Mouse (Mus musculus): ENCODE data around the gene Nppc. TPM values are rescaled to one million over a fixed set of nuclear protein-coding genes. Genes with fewer than 3 reads are reported as not detected.

Gene Nppc
- polyA plus RNA-seq, 1 experiment from 2014 or later: 13.8 TPM

DNA sequence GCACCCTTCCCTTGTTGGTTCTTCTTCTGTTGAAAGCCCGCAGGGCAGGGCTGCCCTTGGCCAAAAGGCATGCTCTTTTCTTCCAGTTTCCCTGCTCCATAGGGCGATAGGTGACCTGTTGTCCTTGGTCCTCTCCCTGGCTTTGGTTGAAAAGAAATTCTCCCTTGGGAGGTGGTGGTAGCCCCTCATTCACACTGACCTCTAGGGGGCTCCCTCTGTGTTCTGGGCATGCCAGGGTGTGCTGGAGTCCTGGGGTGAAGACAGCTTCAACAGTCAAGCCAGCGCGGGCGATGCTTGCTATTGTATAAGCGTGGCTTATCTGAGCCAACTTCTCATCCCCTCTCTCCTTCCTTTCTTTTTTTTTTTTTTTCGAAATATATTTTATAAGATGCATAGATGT, 26.6 kb upstream of the Nppc start:
- 57% methylated on average over 7 of the region's 7 CpGs for WGBS
- H3K4me3 ChIP-seq: no peak overlapping the region
- ATAC-seq (ENCODE audit: low FRiP score, low read depth): no peak
- H3K4me2 ChIP-seq (replicated peaks): no peak overlapping the region
- no peaks in the 10 kb centered on the region for H3K4me1 ChIP-seq
- no peak overlapping the region for H3K27ac ChIP-seq
- no peaks in the 10 kb centered on the region for H3K36me3 ChIP-seq
- H3K27me3 ChIP-seq (replicated peaks): no peaks in the 10 kb centered on the region
- H3K9me3 ChIP-seq: no peaks in the 10 kb centered on the region
- H3K9ac ChIP-seq: no peak overlapping the region

DNA sequence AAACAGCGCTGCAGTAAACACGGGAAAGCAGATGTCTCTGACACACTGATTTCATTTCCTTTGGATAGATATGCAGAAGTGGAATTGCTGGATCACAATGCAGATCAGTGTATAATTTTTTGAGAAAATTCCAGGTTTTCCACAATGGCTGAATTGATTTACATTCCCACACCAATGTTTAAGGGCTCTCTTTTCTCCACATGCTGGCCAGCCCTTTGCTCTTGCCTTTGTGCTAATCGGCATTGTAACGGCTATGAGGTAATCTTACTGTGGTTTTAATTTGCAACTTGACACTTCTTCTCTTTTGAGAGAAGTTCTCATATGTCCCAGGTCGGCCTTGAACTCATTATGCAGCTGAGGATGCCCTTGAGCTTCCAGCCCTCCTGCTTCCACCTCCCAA, 20.7 kb upstream of the Nppc start:
- Histone ChIP-seq H3K4me3 (no peak overlapping the region), H3K4me2 (replicated peaks) (no peak overlapping the region), H3K9me3 (no peaks in the 10 kb centered on the region), H3K27ac (no peak overlapping the region), H3K4me1 (no peaks in the 10 kb centered on the region), H3K27me3 (replicated peaks) (no peaks in the 10 kb centered on the region), H3K9ac (no peak overlapping the region), H3K36me3 (no peaks in the 10 kb centered on the region)
- 76% methylated on average over 5 of the region's 5 CpGs for WGBS
- no peak for ATAC-seq (ENCODE audit: low FRiP score, low read depth)

DNA sequence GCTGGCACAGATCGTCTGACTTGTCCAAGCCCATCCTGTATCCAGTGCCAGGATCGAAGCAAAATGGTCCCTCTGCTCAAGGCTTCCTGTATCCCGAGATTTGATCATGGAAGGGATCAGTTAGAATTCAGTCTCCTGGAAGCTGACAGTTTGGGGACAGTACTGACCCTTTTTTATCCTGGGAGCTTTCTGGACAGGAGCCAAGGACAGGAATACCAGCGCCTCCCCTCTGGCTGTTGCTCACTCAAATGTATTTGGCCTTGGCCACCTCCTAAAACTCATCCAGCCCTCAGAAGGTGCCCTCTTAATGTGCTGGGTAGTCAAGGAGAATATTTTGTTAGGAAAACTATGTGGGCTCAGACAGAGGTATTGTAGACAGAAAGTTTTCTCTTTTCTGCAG, 16.9 kb upstream of the Nppc start:
- Histone ChIP-seq H3K27ac (no peak overlapping the region), H3K9me3 (no peaks in the 10 kb centered on the region), H3K36me3 (no peaks in the 10 kb centered on the region), H3K4me3 (no peak overlapping the region), H3K9ac (no peak overlapping the region), H3K4me1 (no peaks in the 10 kb centered on the region), H3K4me2 (replicated peaks) (no peak overlapping the region), H3K27me3 (replicated peaks) (no peaks in the 10 kb centered on the region)
- no peak for ATAC-seq (ENCODE audit: low FRiP score, low read depth)
- WGBS: 90% methylated on average over 4 of the region's 4 CpGs

DNA sequence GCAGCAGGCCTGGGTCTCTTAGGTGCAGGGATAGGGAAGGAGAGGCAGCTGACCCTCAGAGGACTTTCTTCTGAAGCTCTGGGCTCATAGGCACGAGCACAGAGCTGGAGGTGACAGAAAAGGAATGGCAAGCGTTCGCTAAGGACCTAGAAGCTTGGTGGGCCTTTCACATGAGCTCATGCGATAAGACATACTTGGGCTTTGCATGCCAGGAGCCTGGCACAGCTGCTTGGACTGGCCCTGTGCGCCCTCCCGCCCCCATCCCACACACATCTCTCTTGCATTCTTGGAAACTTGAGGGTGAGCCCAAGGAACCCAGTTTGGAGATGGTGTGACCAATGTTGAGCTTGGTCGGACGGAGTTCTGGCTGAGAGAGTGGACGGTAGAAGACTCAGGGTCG, 8.3 kb upstream of the Nppc start:
- no peak overlapping the region for H3K4me3 ChIP-seq
- no peak overlapping the region for H3K9ac ChIP-seq
- no peaks in the 10 kb centered on the region for H3K27me3 ChIP-seq (replicated peaks)
- H3K27ac ChIP-seq: no peak overlapping the region
- H3K36me3 ChIP-seq: no peaks in the 10 kb centered on the region
- WGBS: 87% methylated on average over 10 of the region's 10 CpGs
- ATAC-seq (ENCODE audit: low FRiP score, low read depth): no peak
- no peak overlapping the region for H3K4me2 ChIP-seq (replicated peaks)
- no peaks in the 10 kb centered on the region for H3K9me3 ChIP-seq
- H3K4me1 ChIP-seq: no peaks in the 10 kb centered on the region

DNA sequence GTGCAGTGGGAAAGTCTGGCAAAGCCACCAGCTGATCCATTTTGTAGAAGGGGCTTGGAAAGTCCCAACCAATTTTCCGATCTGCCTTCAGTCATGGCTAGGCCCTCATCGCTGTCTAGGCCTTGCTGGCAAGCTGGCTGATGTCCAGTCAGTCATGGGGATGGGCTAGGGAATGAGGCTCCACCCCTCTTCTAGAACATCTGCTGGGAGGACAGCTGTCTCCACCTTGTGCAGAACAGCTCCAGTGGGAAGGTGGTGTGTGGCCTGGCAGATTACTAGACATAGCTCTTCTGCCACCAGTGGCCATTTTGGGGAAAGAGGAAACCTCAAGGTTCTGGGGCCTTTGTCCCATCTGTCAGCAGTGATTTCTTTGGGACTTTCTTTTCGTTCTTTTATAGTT, 7.3 kb upstream of the Nppc start:
- Histone ChIP-seq H3K27ac (no peak overlapping the region), H3K4me2 (replicated peaks) (no peak overlapping the region), H3K27me3 (replicated peaks) (no peaks in the 10 kb centered on the region; the same call in 1 of the 2 replicates), H3K36me3 (no peaks in the 10 kb centered on the region), H3K4me3 (no peak overlapping the region), H3K9me3 (no peaks in the 10 kb centered on the region), H3K9ac (no peak overlapping the region), H3K4me1 (no peaks in the 10 kb centered on the region)
- ATAC-seq (ENCODE audit: low FRiP score, low read depth): no peak
- WGBS: 89% methylated on average over 3 of the region's 3 CpGs

DNA sequence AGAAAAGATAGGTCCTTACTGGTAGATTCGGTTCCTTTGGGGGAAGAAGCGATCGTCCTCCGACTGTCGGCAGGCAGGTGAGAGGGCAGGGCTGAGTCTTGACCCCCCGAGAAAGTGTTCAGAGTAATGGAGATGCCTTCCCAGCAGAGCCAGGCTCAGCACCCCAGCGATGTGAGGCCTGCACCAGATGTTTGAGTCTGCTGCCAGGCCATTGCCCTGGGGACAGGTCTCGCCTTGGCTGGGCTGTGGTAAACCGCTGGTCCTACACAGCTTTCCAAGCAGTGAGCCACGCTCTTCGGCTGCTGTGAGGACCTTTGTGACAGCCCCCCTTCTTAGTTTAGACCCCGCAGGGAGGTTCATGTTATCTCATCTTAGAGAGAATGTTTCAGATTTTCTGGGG, 4.8 kb upstream of the Nppc start:
- Histone ChIP-seq H3K4me2 (replicated peaks) (no peak overlapping the region), H3K27me3 (replicated peaks) (peaks cover 12% of the 10 kb centered on the region), H3K4me1 (peaks cover under 1% of the 10 kb centered on the region), H3K9ac (no peak overlapping the region), H3K4me3 (no peak overlapping the region), H3K9me3 (no peaks in the 10 kb centered on the region), H3K27ac (no peak overlapping the region), H3K36me3 (no peaks in the 10 kb centered on the region)
- ATAC-seq (ENCODE audit: low FRiP score, low read depth): no peak
- WGBS: 92% methylated on average over 12 of the region's 12 CpGs

DNA sequence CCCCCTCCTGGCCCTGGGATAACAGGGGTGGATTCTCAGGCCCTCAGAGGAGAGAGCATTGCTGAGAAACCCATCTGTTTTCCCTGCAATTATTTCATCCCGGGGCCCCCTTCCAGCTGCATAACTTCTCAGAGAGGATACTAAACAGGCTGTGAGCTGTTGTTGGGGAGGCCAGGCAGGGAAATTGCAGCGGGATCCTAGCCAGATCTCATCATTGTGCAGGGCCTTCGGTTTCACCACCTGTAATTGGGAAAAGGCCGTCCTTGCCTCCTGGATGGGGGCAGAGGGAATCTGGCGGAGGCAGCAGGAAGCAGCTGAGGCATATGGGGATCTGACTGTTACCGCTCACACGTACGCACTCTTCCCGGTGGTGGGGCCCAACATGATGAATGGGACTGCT, 4.0 kb upstream of the Nppc start:
- H3K4me1 ChIP-seq: peaks cover 6% of the 10 kb centered on the region
- no peaks in the 10 kb centered on the region for H3K9me3 ChIP-seq
- no peaks in the 10 kb centered on the region for H3K36me3 ChIP-seq
- H3K9ac ChIP-seq: no peak overlapping the region
- WGBS: 61% methylated on average over 9 of the region's 9 CpGs
- ATAC-seq (ENCODE audit: low FRiP score, low read depth): no peak
- H3K4me3 ChIP-seq: no peak overlapping the region
- no peak overlapping the region for H3K4me2 ChIP-seq (replicated peaks)
- peaks cover 17% of the 10 kb centered on the region for H3K27me3 ChIP-seq (replicated peaks)
- no peak overlapping the region for H3K27ac ChIP-seq

DNA sequence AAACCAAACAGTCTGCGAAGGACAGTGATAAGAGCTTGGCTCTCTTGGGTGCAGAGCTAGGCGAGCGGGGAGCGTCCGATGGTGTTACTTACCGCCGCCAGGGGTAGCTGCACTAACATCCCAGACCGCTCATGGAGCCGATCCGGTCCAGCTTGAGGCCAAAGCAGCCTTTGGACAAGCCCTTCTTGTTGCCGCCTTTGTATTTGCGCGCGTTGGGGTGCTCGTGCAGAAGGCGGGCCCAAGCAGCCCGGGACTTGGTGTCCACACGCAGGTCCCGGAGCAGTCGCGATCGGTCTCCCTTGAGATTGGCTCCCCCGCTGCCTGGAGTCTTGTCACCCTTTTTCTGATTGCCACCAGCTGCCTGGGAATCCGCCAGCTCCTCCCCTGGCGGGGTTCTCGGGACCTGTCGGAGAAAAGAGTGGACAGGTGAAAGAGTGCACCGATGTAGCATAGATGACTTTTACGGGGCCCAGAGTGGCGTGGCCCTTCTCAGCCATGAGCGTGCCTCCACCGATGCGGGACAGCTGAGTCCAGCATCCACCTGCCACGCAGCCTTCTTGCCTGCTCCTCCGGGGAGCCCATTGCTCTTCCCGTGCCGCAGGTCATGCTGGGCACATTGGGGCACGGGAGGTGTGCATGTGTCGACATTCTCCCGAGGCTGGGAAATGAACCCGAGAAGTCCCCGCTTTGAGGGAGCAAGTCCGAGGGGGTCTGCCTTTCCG, 658 bp downstream of the Nppc start:
- peak; percentile 52 for ATAC-seq (ENCODE audit: low FRiP score, low read depth)
- Histone ChIP-seq H3K9ac (peak overlapping the region; percentile 72), H3K9me3 (no peaks in the 10 kb centered on the region), H3K4me2 (replicated peaks) (peak overlapping the region; percentile 96), H3K36me3 (no peaks in the 10 kb centered on the region), H3K27me3 (replicated peaks) (peaks cover 25% of the 10 kb centered on the region), H3K27ac (no peak overlapping the region), H3K4me3 (peak overlapping the region; percentile 58), H3K4me1 (peaks cover 13% of the 10 kb centered on the region)
- WGBS: under 1% methylated on average over 44 of the region's 44 CpGs

DNA sequence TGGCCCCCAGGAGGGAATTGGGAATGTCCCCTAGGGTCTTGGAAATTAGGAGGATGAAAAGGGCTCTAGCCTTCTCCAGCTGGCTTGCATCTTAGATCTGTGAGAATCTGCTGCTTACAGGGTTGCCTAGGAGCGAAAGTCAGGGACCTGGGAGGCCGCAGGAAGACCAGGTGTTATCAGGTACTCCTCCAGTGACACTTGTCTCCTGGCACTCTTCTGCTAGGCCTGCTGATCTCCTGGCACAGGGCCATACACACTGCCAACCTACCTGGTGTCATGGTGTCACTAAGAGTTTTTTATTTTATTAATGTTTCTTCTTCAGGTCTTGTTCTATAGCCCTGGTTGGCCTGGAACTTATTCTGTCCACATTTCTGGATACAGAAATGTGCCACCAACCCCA, 5.3 kb downstream of the Nppc start:
- no peak overlapping the region for H3K27ac ChIP-seq
- no peak overlapping the region for H3K4me3 ChIP-seq
- peaks cover 13% of the 10 kb centered on the region; the same call in 1 of the 2 replicates for H3K4me1 ChIP-seq
- H3K9ac ChIP-seq: no peak overlapping the region
- H3K36me3 ChIP-seq: no peaks in the 10 kb centered on the region
- H3K4me2 ChIP-seq (replicated peaks): no peak overlapping the region
- peaks cover 13% of the 10 kb centered on the region for H3K27me3 ChIP-seq (replicated peaks)
- 93% methylated on average over 2 of the region's 2 CpGs for WGBS
- no peak for ATAC-seq (ENCODE audit: low FRiP score, low read depth)
- H3K9me3 ChIP-seq: no peaks in the 10 kb centered on the region

DNA sequence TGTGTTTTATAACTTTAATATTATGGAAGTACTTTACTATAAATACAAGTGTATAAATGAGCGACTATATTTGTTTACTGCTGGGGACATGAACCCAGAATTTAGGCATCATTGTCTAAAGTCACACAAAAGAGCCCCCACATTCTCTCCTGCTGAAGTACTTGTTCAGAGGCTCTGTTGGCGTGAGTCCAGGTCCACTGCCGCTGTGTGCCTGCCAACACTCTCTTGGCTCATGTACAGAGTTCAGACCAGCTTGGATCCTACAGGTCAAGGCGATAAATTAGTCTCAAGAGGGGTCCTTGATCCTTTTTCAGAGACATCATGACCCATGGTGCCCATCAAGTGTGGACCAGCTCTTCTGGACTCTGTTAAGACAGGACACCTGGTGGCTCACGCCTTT, 13.3 kb downstream of the Nppc start:
- H3K27me3 ChIP-seq (replicated peaks): no peaks in the 10 kb centered on the region
- no peak overlapping the region for H3K4me2 ChIP-seq (replicated peaks)

DNA sequence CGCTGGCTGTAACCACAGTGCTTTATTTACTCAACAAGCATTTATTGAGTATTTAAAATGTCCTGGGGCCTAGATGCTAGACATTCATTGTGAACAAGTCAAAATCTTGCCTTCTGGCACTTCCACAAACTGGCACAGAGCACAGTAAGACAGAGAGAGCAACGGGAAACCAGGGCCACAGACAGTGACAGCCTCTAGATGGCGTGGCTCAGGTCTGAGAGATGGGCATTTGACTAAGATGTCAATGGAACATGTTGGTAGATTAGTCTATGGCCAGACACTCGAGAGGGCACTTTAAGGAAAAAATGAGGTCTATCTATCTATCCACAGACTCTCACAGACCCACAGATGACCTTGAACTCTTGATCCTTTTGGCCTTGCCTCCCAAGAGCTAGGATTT, 17.7 kb downstream of the Nppc start:
- Histone ChIP-seq H3K36me3 (no peaks in the 10 kb centered on the region), H3K4me3 (no peak overlapping the region), H3K4me2 (replicated peaks) (no peak overlapping the region), H3K27me3 (replicated peaks) (no peaks in the 10 kb centered on the region), H3K9ac (no peak overlapping the region), H3K27ac (no peak overlapping the region), H3K9me3 (no peaks in the 10 kb centered on the region), H3K4me1 (no peaks in the 10 kb centered on the region)
- 56% methylated on average over 4 of the region's 4 CpGs for WGBS
- ATAC-seq (ENCODE audit: low FRiP score, low read depth): no peak

More for the DNA sequence above, 13.3 kb downstream of the Nppc start:
- Histone ChIP-seq H3K27ac (no peak overlapping the region), H3K9me3 (no peaks in the 10 kb centered on the region), H3K36me3 (no peaks in the 10 kb centered on the region), H3K9ac (no peak overlapping the region), H3K4me1 (no peaks in the 10 kb centered on the region), H3K4me3 (no peak overlapping the region)
- no peak for ATAC-seq (ENCODE audit: low FRiP score, low read depth)
- WGBS: 86% methylated on average over 5 of the region's 5 CpGs

DNA sequence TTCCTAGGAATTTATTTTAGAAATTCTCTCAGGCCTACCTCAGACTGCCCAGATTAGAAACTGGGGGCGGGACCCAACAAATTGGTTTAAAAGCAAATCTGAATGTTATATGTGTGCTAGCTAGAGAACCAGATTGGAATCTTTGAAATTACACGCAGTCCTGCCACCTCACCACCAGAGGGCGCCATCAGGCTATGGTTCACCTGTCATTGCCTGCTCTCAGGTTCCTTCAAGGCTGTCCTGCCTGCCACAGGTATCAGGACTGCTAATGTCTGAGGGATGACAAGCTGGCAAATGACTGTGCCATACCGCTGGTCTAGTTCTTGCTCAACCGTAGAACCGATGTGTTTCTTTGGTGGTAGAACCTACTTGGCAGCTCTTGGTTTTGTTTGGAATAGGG, 20.1 kb downstream of the Nppc start:
- no peaks in the 10 kb centered on the region for H3K9me3 ChIP-seq
- no peak overlapping the region for H3K9ac ChIP-seq
- ATAC-seq (ENCODE audit: low FRiP score, low read depth): no peak
- no peaks in the 10 kb centered on the region for H3K36me3 ChIP-seq
- 14% methylated on average over 6 of the region's 6 CpGs for WGBS
- no peaks in the 10 kb centered on the region for H3K27me3 ChIP-seq (replicated peaks)
- H3K4me2 ChIP-seq (replicated peaks): no peak overlapping the region
- H3K4me3 ChIP-seq: no peak overlapping the region
- H3K4me1 ChIP-seq: no peaks in the 10 kb centered on the region
- no peak overlapping the region for H3K27ac ChIP-seq

DNA sequence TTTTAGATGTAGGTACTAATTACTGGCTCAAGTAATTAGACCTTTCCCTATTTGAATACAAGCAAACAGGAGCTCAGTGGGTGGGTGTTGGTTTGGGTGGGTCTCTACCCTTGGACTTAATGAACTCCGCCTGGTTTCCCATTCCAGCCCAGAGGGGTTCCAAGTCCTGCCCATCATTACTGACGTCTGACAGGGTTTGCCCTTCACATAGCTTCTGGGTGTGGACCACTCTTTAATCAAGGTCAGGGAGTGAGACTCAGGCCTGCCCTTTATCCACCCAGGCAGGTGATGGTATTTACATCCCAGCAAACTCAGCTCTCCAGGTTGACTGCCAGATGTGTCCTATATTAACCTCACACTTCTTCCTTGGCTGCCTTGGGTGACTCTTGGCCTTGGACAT, 22.9 kb downstream of the Nppc start:
- no peak overlapping the region for H3K4me3 ChIP-seq
- H3K36me3 ChIP-seq: no peaks in the 10 kb centered on the region
- no peak for ATAC-seq (ENCODE audit: low FRiP score, low read depth)
- H3K9ac ChIP-seq: no peak overlapping the region
- H3K27me3 ChIP-seq (replicated peaks): no peaks in the 10 kb centered on the region
- H3K4me2 ChIP-seq (replicated peaks): no peak overlapping the region
- no peaks in the 10 kb centered on the region for H3K4me1 ChIP-seq
- 54% methylated on average over 2 of the region's 2 CpGs for WGBS
- no peaks in the 10 kb centered on the region for H3K9me3 ChIP-seq
- H3K27ac ChIP-seq: no peak overlapping the region
